Mouse (Mus musculus) heart, postnatal 0 days (tissue): Measurements from ENCODE around the gene Gm28042. TPM values are rescaled to one million over a fixed set of nuclear protein-coding genes. Genes with fewer than 3 reads are reported as not detected.

Source experiments
- ATAC-seq: fragments of 200-750 bp; cut with Nextera tagmentation; 2 replicates; pipeline ENCODE4 v1.8.0; 2017; ENCODE audit warnings: low read depth, moderate number of reproducible peaks, moderate library complexity; ENCODE audit not compliant: insufficient read depth
- DNase-seq: peaks from one replicate; pipeline ENCODE4 v3.0.0-alpha.2; 2016; ENCODE audit warnings: low spot score
- H3K27ac ChIP-seq: fragments of 300-500 bp; sonication (generic); 2 replicates; pipeline ENCODE4 v1.5.1; 2014; ENCODE audit warnings: low read depth, mild to moderate bottlenecking
- H3K27me3 ChIP-seq: fragments of 300-500 bp; sonication (generic); 2 replicates; pipeline ENCODE4 v1.6.1; 2014; ENCODE audit warnings: low read length, mixed read lengths; ENCODE audit not compliant: control insufficient read depth, insufficient read depth
- H3K36me3 ChIP-seq: fragments of 300-500 bp; sonication (generic); replicated peaks from 2 replicates; pipeline ENCODE4 v1.6.1; 2014; ENCODE audit warnings: low read length, mixed read lengths; ENCODE audit not compliant: control insufficient read depth, insufficient read depth
- H3K4me1 ChIP-seq: fragments of 300-500 bp; sonication (generic); 2 replicates; pipeline ENCODE4 v1.6.1; 2014; ENCODE audit warnings: antibody characterized with exemption; ENCODE audit not compliant: control insufficient read depth, insufficient read depth
- H3K4me2 ChIP-seq: fragments of 300-500 bp; sonication (generic); 2 replicates; pipeline ENCODE4 v1.6.1; 2014; ENCODE audit warnings: low read depth, mild to moderate bottlenecking, low read length, moderate library complexity
- H3K4me3 ChIP-seq: fragments of 300-500 bp; sonication (generic); 2 replicates; pipeline ENCODE4 v1.5.1; 2014; ENCODE audit warnings: low read depth, low read length
- H3K9ac ChIP-seq: fragments of 300-500 bp; sonication (generic); replicated peaks from 2 replicates; pipeline ENCODE4 v1.6.1; 2014; ENCODE audit warnings: low read depth, low read length, mixed read lengths
- H3K9me3 ChIP-seq: fragments of 300-500 bp; sonication (generic); replicated peaks from 2 replicates; pipeline ENCODE4 v1.6.1; 2016; ENCODE audit warnings: low read length; ENCODE audit not compliant: control insufficient read depth
- CTCF ChIP-seq: IDR thresholded peaks from 2 replicates; pipeline ENCODE4 v1.5.1; 2016; ENCODE audit warnings: antibody characterized with exemption, control low read depth, low read depth
- EP300 ChIP-seq: IDR thresholded peaks from 2 replicates; pipeline ENCODE4 v1.6.1; 2016; ENCODE audit warnings: antibody characterized with exemption, low read depth
- WGBS: fragments of 180-500 bp; shearing (Covaris S2); extraction: QIAGEN DNeasy Blood & Tissue Kit; methylation state at CpG from one replicate; pipeline ENCODE4 v1.1.7; 2014; 5-methylcytosine and 5-hydroxymethylcytosine counted together
- polyA plus RNA-seq: library from polyadenylated mRNA; unstranded; fragments of >200 nt; fragmentation: Nextera tagmentation; extraction: Ambion mirVana; gene quantifications from 2 replicates; pipeline ENCODE4 v1.2.1, GENCODE M21; 2015
- total RNA-seq: library from RNA; depleted of rRNA; stranded (reverse); fragments of >200 nt; gene quantifications from 2 replicates; pipeline ENCODE4 v1.2.3, GENCODE M21; 2014; ENCODE audit warnings: low replicate concordance; rRNA removed

The Gm28042 gene
- total RNA-seq (0.12 and 18.7 TPM in 2 replicates), polyA plus RNA-seq (0.74 and 1.4 TPM in 2 replicates)

GRCm38 (mm10) chr2:120026984-120027949, at the start of gene Gm28042, which contains the start of gene Jmjd7:
TSS of gene Gm28042 (plus strand) at chr2:120027493.
TSS of gene Jmjd7 (plus strand) at chr2:120027483.
- H3K4me1 ChIP-seq: peaks cover 20% of the 10 kb centered on the region
- DNase-seq (peak; percentile 94), ATAC-seq (peak; percentile 83)
- 5% methylated on average over 50 of the region's 50 CpGs for WGBS
- H3K9ac ChIP-seq: peak within 1 kb of the TSS; percentile 68
- H3K9me3 ChIP-seq: no peaks in the 10 kb centered on the region
- no peak; the same call in 1 of the 2 replicates for TF ChIP-seq CTCF
- no peak for TF ChIP-seq EP300
- peak within 1 kb of the TSS; percentile 66 for H3K4me3 ChIP-seq
- peak within 1 kb of the TSS; percentile 81 for H3K4me2 ChIP-seq
- H3K36me3 ChIP-seq: peaks cover 36% of the 10 kb centered on the region
- H3K27ac ChIP-seq: peak within 1 kb of the TSS; percentile 86
- no peaks in the 10 kb centered on the region for H3K27me3 ChIP-seq

- H3K27me3 ChIP-seq: no peaks in the 10 kb centered on the region
- no peak overlapping the region for H3K4me3 ChIP-seq
- H3K4me2 ChIP-seq: no peak overlapping the region
- no peak overlapping the region for H3K9ac ChIP-seq
- no peak overlapping the region for H3K27ac ChIP-seq
- no peak for TF ChIP-seq EP300
- ATAC-seq (no peak), DNase-seq (no peak)
- no peaks in the 10 kb centered on the region for H3K9me3 ChIP-seq
- H3K4me1 ChIP-seq: no peaks in the 10 kb centered on the region
- peaks cover 6% of the 10 kb centered on the region; the same call in 1 of the 2 replicates for H3K36me3 ChIP-seq
- 90% methylated on average over 7 of the region's 7 CpGs for WGBS
These were observed 46.8 kb upstream of the Gm28042 start for GRCm38 (mm10) chr2:119980343-119980986.

GRCm38 (mm10) chr2:119981631-119982030, 45.7 kb upstream of the Gm28042 start:
- Histone ChIP-seq H3K27ac (no peak overlapping the region), H3K27me3 (no peaks in the 10 kb centered on the region), H3K9me3 (no peaks in the 10 kb centered on the region), H3K9ac (no peak overlapping the region), H3K4me1 (no peaks in the 10 kb centered on the region), H3K4me3 (no peak overlapping the region), H3K4me2 (no peak overlapping the region), H3K36me3 (peaks cover 6% of the 10 kb centered on the region; the same call in 1 of the 2 replicates)
- TF ChIP-seq EP300 (no peak), CTCF (no peak)
- DNase-seq: no peak
- 86% methylated on average over 2 of the region's 2 CpGs for WGBS
- ATAC-seq: no peak

DNA sequence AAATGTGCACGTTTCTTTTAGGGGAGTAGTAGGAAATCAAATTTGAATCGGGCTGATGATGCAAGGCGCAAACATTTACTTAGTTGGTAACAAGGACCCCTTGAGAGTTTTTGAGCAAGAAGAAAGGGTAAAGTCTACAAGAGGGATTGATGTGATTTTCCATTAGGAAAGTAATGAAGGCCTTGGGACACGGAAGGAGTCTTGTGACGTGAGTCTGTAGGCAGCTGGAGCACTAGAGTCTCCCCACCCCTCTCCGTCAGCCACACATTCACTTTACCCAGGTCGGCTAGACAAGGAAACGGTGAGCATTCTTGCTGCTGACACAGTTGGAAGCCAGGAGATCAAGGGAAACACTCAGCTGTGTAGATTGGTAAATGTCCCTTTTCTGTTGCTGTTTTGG, 41.4 kb upstream of the Gm28042 start:
- Histone ChIP-seq H3K27me3 (no peaks in the 10 kb centered on the region), H3K4me2 (no peak overlapping the region), H3K4me1 (no peaks in the 10 kb centered on the region), H3K9ac (no peak overlapping the region), H3K36me3 (peaks cover 6% of the 10 kb centered on the region; the same call in 1 of the 2 replicates), H3K9me3 (no peaks in the 10 kb centered on the region), H3K27ac (no peak overlapping the region), H3K4me3 (no peak overlapping the region)
- WGBS: 66% methylated on average over 8 of the region's 8 CpGs
- DNase-seq (no peak), ATAC-seq (no peak)
- TF ChIP-seq CTCF: no peak
- no peak for TF ChIP-seq EP300

- no peak for ATAC-seq
- no peak overlapping the region for H3K4me2 ChIP-seq
- peaks cover 6% of the 10 kb centered on the region; the same call in 1 of the 2 replicates for H3K36me3 ChIP-seq
- no peak overlapping the region for H3K4me3 ChIP-seq
- peak; percentile 19 for DNase-seq
- H3K27me3 ChIP-seq: no peaks in the 10 kb centered on the region
- no peaks in the 10 kb centered on the region for H3K4me1 ChIP-seq
- no peak overlapping the region for H3K9ac ChIP-seq
- H3K9me3 ChIP-seq: no peaks in the 10 kb centered on the region
- no peak overlapping the region for H3K27ac ChIP-seq
- WGBS: 59% methylated on average over 6 of the region's 6 CpGs
- TF ChIP-seq EP300 (no peak), CTCF (no peak)
These were observed 40.9 kb upstream of the Gm28042 start for GRCm38 (mm10) chr2:119986369-119986768.
